Mouse (Mus musculus) thymus, adult 2 months (tissue): ENCODE data around the gene Etv6. TPM values are rescaled to one million over a fixed set of nuclear protein-coding genes. Genes with fewer than 3 reads are reported as not detected.

Experiments used
- DNase-seq: peaks from one replicate; pipeline ENCODE4 v3.0.0; 2021
- H3K27ac ChIP-seq: fragments of 200-500 bp; 2 replicates; pipeline ENCODE4 v1.5.1; 2012; ENCODE audit warnings: low read length, control low read depth; ENCODE audit not compliant: control insufficient read depth, insufficient read depth
- H3K27me3 ChIP-seq: fragments of 200-500 bp; 2 replicates; pipeline ENCODE4 v1.6.1; 2012; ENCODE audit warnings: mild to moderate bottlenecking, low read length, moderate library complexity, mixed read lengths; ENCODE audit not compliant: control insufficient read depth, insufficient read depth
- H3K36me3 ChIP-seq: fragments of 200-500 bp; 2 replicates; pipeline ENCODE4 v1.6.1; 2012; ENCODE audit warnings: mild to moderate bottlenecking, low read length, moderate library complexity; ENCODE audit not compliant: control insufficient read depth, insufficient read depth
- H3K4me1 ChIP-seq: fragments of 200-500 bp; replicated peaks from 2 replicates; pipeline ENCODE4 v1.6.1; 2012; ENCODE audit warnings: low read length; ENCODE audit not compliant: control insufficient read depth, insufficient read depth
- H3K4me3 ChIP-seq: fragments of 200-500 bp; 2 replicates; pipeline ENCODE4 v1.5.1; 2012; ENCODE audit warnings: mild to moderate bottlenecking, low read length, control low read depth, moderate library complexity; ENCODE audit not compliant: control insufficient read depth, insufficient read depth
- CTCF ChIP-seq: fragments of 200-500 bp; IDR thresholded peaks from 2 replicates; pipeline ENCODE4 v1.5.1; 2012; ENCODE audit warnings: mild to moderate bottlenecking, control low read depth, low read length, moderate library complexity, borderline replicate concordance; ENCODE audit not compliant: control insufficient read depth, poor library complexity, insufficient read depth; ENCODE audit errors: extremely low read depth
- POLR2A ChIP-seq: fragments of 200-500 bp; IDR thresholded peaks from 2 replicates; pipeline ENCODE4 v1.6.1; 2012; ENCODE audit warnings: mild to moderate bottlenecking, low read length, control low read depth, moderate library complexity; ENCODE audit not compliant: control insufficient read depth, poor library complexity, insufficient read depth; ENCODE audit errors: extremely low read depth
- WGBS: fragments of 180-500 bp; shearing (Covaris S2); methylation state at CpG from one replicate; pipeline ENCODE4 v1.1.7; 2018; 5-methylcytosine and 5-hydroxymethylcytosine counted together
- polyA plus RNA-seq: library from polyadenylated mRNA; depleted of rRNA; stranded (reverse); fragments of >200 nt; gene quantifications from 2 replicates; pipeline ENCODE4 v1.2.3, GENCODE M21; 2012

Gene Etv6
- polyA plus RNA-seq, 1 experiment, result 43.8 TPM

- H3K4me1 ChIP-seq, result peaks cover 27% of the 10 kb centered on the region
- no peaks in the 10 kb centered on the region for H3K27me3 ChIP-seq
- no peaks in the 10 kb centered on the region for H3K36me3 ChIP-seq
- TF ChIP-seq CTCF, result no peak
- DNase-seq, result no peak
- no peak overlapping the region for H3K27ac ChIP-seq
- WGBS, result 12% methylated on average over 10 of the region's 10 CpGs
- no peak overlapping the region for H3K4me3 ChIP-seq
Observed at GRCm38 (mm10) chr6:134059552-134059891, 24.0 kb downstream of the Etv6 start.

- Histone ChIP-seq H3K4me1 (peaks cover 32% of the 10 kb centered on the region), H3K27me3 (no peaks in the 10 kb centered on the region), H3K4me3 (no peak overlapping the region), H3K27ac (no peak overlapping the region), H3K36me3 (no peaks in the 10 kb centered on the region)
- TF ChIP-seq POLR2A, result no peak
- no peak for TF ChIP-seq CTCF
- DNase-seq, result no peak
- WGBS, result 76% methylated on average over 9 of the region's 9 CpGs
Observed at GRCm38 (mm10) chr6:134060036-134060435, 24.5 kb downstream of the Etv6 start.

DNA sequence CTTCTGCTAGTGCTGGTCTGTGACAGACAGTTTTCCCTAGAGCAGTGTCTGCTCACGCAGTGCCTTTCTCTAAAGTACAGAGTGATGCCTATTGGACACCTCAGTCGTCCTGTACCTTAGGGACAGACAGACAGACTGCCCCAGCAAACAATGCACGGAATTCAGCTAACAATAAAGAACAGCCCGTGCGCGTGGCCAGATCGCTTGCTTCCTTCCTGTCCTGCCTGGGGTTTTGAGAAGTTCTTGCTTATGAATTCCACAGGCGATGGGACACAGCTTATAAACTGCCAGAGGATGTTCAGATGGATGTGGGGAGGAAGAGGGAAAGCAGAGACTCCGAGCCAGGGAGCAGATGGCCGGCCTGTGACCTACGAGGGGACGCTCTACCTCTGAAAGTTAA, 25.3 kb downstream of the Etv6 start:
- H3K36me3 ChIP-seq, result no peaks in the 10 kb centered on the region
- DNase-seq, result no peak
- no peak overlapping the region for H3K27ac ChIP-seq

GRCm38 (mm10) chr6:134065018-134065725, 29.7 kb downstream of the Etv6 start:
- WGBS, result 45% methylated on average over 11 of the region's 11 CpGs
- H3K27me3 ChIP-seq, result no peaks in the 10 kb centered on the region
- peaks cover 17% of the 10 kb centered on the region for H3K4me1 ChIP-seq
- TF ChIP-seq CTCF (no peak), POLR2A (no peak)
- no peak for DNase-seq
- H3K27ac ChIP-seq, result peak overlapping the region; percentile 31; the same call in 1 of the 2 replicates
- no peaks in the 10 kb centered on the region for H3K36me3 ChIP-seq
- no peak overlapping the region for H3K4me3 ChIP-seq

More for the DNA sequence above, 25.3 kb downstream of the Etv6 start:
- Histone ChIP-seq H3K27me3 (no peaks in the 10 kb centered on the region), H3K4me1 (peaks cover 28% of the 10 kb centered on the region), H3K4me3 (no peak overlapping the region)
- TF ChIP-seq CTCF (no peak), POLR2A (no peak)
- WGBS, result 61% methylated on average over 12 of the region's 12 CpGs

DNA sequence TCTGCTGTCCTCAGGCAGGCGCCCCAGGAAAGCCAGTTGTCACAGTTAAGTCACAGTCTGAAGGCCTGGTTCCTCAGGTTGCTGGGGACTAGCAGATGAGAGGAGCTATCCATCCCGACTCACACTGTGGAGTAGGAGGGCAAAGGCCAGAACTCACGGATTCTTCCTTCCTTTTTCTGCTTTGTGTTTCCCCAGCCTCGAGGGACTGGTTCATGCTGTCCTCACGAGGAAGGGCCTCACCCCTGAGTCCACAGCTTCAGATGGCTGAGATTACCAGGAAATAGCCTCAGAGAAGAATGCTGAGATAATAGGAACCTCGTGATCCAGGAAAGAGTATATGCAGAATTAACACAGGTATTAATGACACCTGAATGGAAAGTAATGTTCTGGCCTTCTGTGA, 30.6 kb downstream of the Etv6 start:
- 75% methylated on average over 6 of the region's 6 CpGs for WGBS
- TF ChIP-seq POLR2A, result no peak
- DNase-seq, result no peak
- no peak overlapping the region for H3K4me3 ChIP-seq
- H3K36me3 ChIP-seq, result no peaks in the 10 kb centered on the region
- H3K27me3 ChIP-seq, result no peaks in the 10 kb centered on the region
- peaks cover 13% of the 10 kb centered on the region for H3K4me1 ChIP-seq
- no peak overlapping the region for H3K27ac ChIP-seq

- TF ChIP-seq CTCF, result no peak
- TF ChIP-seq POLR2A, result no peak
- no peaks in the 10 kb centered on the region for H3K27me3 ChIP-seq
- 91% methylated on average over 4 of the region's 4 CpGs for WGBS
- H3K4me3 ChIP-seq, result no peak overlapping the region
- no peak for DNase-seq
- no peak overlapping the region for H3K27ac ChIP-seq
- H3K36me3 ChIP-seq, result no peaks in the 10 kb centered on the region
- peaks cover 13% of the 10 kb centered on the region for H3K4me1 ChIP-seq
Observed at GRCm38 (mm10) chr6:134066996-134067395, 31.5 kb downstream of the Etv6 start.

DNA sequence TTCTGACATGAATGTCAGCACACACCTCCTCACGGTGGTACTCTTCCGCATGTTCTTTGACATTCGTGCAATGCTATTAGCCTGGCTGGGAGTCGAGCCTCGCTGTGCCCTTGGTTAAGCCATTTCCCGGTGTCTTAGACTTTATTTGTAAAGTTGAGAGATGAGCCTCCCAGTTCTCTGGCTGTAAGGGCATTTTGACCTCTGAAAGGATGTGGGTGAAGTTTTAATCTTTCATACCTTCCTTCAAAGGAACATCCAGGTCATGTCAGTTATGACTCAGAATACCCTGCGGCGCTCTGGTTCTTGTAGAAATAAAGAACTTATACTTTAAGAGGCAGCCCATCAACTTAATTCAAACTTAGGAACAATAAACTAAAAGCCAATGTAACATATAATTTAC, 32.0 kb downstream of the Etv6 start:
- WGBS, result 88% methylated on average over 8 of the region's 8 CpGs

More for the DNA sequence above, 32.0 kb downstream of the Etv6 start:
- Histone ChIP-seq H3K36me3 (no peaks in the 10 kb centered on the region), H3K27me3 (no peaks in the 10 kb centered on the region), H3K4me1 (peaks cover 13% of the 10 kb centered on the region), H3K4me3 (no peak overlapping the region), H3K27ac (no peak overlapping the region)
- TF ChIP-seq CTCF (no peak), POLR2A (no peak)
- DNase-seq, result no peak
